Mouse (Mus musculus) thymus, postnatal 36 days (tissue): ENCODE measurements around the gene Zcchc7.
A peak's percentile ranks its signal among the peaks of the same experiment; 100 is the strongest.

Experiments used
- DNase-seq, 2 experiments: peaks; one replicate each; pipeline ENCODE4 v3.0.0; 2022; ENCODE audit warnings: mixed read lengths in 2 of 2

Gene Zcchc7

GRCm38 (mm10) chr4:44970056-44970455 is 214.4 kb downstream of the Zcchc7 start:
- DNase-seq: no peak

GRCm38 (mm10) chr4:44970612-44971110 is 215.0 kb downstream of the Zcchc7 start:
- DNase-seq: peak; percentile 22 to 35

- DNase-seq: peak; percentile 89 to 93
These were observed 217.8 kb downstream of the Zcchc7 start for GRCm38 (mm10) chr4:44973450-44973849.

GRCm38 (mm10) chr4:44973871-44974270 is 218.2 kb downstream of the Zcchc7 start:
- no peak for DNase-seq

GRCm38 (mm10) chr4:44974331-44974730 is 218.7 kb downstream of the Zcchc7 start:
- no peak for DNase-seq

- DNase-seq: no peak
These were observed 220.4 kb downstream of the Zcchc7 start for GRCm38 (mm10) chr4:44976026-44976615.

GRCm38 (mm10) chr4:44976921-44977710 is 221.4 kb downstream of the Zcchc7 start:
- no peak for DNase-seq

- DNase-seq: no peak
These were observed 222.5 kb downstream of the Zcchc7 start for GRCm38 (mm10) chr4:44978175-44978574.

- no peak for DNase-seq
These were observed 224.2 kb downstream of the Zcchc7 start for GRCm38 (mm10) chr4:44979794-44980338.

GRCm38 (mm10) chr4:44981280-44981973 is 225.8 kb downstream of the Zcchc7 start, which contains the start of gene Grhpr:
Gene Grhpr (plus strand): TSS chr4:44981395.
- DNase-seq: peak; percentile 81 to 82
